Mouse (Mus musculus) hindbrain, embryonic 15.5 days (tissue): ENCODE measurements around the gene D430019H16Rik. TPM values are rescaled to one million over a fixed set of nuclear protein-coding genes. Genes with fewer than 3 reads are reported as not detected.
A peak's percentile ranks its signal among the peaks of the same experiment; 100 is the strongest.

ENCODE experiments used
- ATAC-seq: fragments of 200-750 bp; cut with Nextera tagmentation; 2 replicates; pipeline ENCODE4 v1.8.0; 2017; ENCODE audit warnings: low read depth, moderate number of reproducible peaks, moderate TSS enrichment; ENCODE audit not compliant: low FRiP score
- H3K27ac ChIP-seq: fragments of 300-500 bp; sonication (generic); replicated peaks from 2 replicates; pipeline ENCODE4 v1.5.1; 2015; ENCODE audit warnings: mild to moderate bottlenecking, inconsistent platforms
- H3K27me3 ChIP-seq: fragments of 300-500 bp; sonication (generic); 2 replicates; pipeline ENCODE4 v1.6.1; 2015; ENCODE audit warnings: control low read depth, inconsistent platforms
- H3K36me3 ChIP-seq: fragments of 300-500 bp; sonication (generic); 2 replicates; pipeline ENCODE4 v1.6.1; 2015; ENCODE audit warnings: control low read depth, inconsistent platforms
- H3K4me1 ChIP-seq: fragments of 300-500 bp; sonication (generic); replicated peaks from 2 replicates; pipeline ENCODE4 v1.6.1; 2015; ENCODE audit warnings: control low read depth, inconsistent platforms
- H3K4me2 ChIP-seq: fragments of 300-500 bp; sonication (generic); 2 replicates; pipeline ENCODE4 v1.6.1; 2015; ENCODE audit warnings: moderate library complexity, mild to moderate bottlenecking, inconsistent platforms
- H3K4me3 ChIP-seq: fragments of 300-500 bp; sonication (generic); 2 replicates; pipeline ENCODE4 v1.5.1; 2015; ENCODE audit warnings: mild to moderate bottlenecking, inconsistent platforms
- H3K9ac ChIP-seq: fragments of 300-500 bp; sonication (generic); 2 replicates; pipeline ENCODE4 v1.6.1; 2015; ENCODE audit warnings: inconsistent platforms
- H3K9me3 ChIP-seq: fragments of 300-500 bp; sonication (generic); 2 replicates; pipeline ENCODE4 v1.6.1; 2016; ENCODE audit warnings: control low read depth, inconsistent platforms
- WGBS: fragments of 180-500 bp; shearing (Covaris S2); methylation state at CpG from one replicate; pipeline ENCODE4 v1.1.7; 2015; 5-methylcytosine and 5-hydroxymethylcytosine counted together
- polyA plus RNA-seq: library from polyadenylated mRNA; unstranded; fragments of >200 nt; fragmentation: Nextera tagmentation; extraction: Ambion mirVana; gene quantifications from 2 replicates; pipeline ENCODE4 v1.2.1, GENCODE M21; 2015

Gene D430019H16Rik
- 12.3 and 12.7 TPM in 2 replicates for polyA plus RNA-seq

DNA sequence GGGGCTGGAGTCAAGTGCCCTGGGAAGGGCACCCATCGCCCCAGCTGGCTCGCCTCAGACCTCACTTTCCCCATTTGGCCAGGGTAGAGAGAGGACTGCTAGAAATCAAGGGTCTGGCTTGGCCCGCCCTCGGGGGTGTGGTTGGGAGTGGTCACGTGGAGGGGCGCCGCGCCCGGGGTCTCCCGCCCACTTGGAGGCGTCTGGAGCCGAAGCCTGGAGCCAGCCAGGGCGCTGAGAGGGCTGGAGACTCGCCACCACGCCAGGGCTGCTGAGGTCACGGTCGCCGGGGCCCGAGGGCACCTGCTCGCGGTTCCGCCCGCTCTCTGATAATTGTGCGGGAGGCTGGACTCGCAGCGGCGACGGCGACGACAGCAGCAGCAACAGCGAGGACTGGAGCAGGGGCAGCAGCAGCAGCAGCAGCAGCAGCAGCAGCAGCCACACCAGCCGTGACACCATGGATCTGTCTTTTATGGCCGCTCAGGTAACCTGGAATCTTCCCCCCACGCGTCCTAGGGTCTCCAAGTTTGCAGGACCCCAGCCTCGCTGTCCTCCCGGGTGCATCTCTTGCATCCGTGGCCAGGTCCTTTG lies at the start of gene D430019H16Rik:
TSS of gene D430019H16Rik (plus strand) at position 187 of the 588 bp plus-strand sequence.
- Histone ChIP-seq H3K27me3 (no peaks in the 10 kb centered on the region), H3K36me3 (no peaks in the 10 kb centered on the region), H3K4me1 (peaks cover 48% of the 10 kb centered on the region), H3K4me2 (peak within 1 kb of the TSS; percentile 59), H3K4me3 (peak within 1 kb of the TSS; percentile 67), H3K9me3 (no peaks in the 10 kb centered on the region), H3K9ac (peak within 1 kb of the TSS; percentile 86), H3K27ac (peak within 1 kb of the TSS; percentile 87)
- WGBS, result 0% methylated on average over 38 of the region's 38 CpGs
- ATAC-seq, result peak; percentile 88

DNA sequence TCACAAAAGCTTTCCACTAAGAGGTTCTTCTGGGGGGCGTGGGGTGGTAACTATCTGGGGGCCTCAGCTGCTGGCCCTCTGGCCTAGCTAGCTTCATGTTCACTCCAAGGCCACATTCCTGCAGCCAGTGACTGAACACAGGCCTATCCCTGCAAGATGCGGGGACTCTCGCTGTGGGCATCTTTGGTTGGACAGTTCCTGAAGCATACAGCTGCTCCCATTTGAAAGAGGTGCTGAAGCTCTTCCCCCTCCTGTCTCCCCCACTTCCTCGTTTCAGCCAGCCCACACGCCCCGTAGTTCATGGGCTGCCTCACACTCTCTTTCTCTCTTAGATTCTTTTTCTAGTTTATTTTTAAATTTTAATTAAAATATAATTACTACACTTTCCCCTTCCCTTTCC lies 47.6 kb upstream of the D430019H16Rik start:
- no peaks in the 10 kb centered on the region for H3K9me3 ChIP-seq

DNA sequence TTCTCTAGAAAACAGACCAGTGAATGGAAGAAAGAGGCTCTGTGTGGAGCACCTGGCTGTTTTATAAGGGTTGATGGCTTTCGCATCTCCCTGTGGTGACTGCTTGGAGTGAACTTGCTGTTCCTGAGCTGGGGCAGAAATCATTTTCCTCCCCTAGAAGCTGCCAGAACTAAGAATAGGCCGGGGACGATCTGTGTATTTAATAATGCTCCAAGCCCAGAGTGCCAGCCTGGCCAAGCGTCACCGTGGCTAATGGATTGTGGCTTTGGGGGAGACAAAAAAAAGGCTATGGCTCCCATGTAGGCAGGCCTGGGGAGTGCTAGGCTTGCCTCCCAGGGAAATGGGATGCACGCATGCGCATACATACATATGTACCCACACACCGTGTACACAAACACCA lies 39.7 kb upstream of the D430019H16Rik start:
- peak overlapping the region; percentile 30; the same call in 1 of the 2 replicates for H3K27ac ChIP-seq
- H3K9me3 ChIP-seq, result no peaks in the 10 kb centered on the region
- WGBS, result 67% methylated on average over 8 of the region's 8 CpGs
- no peaks in the 10 kb centered on the region for H3K36me3 ChIP-seq
- H3K4me1 ChIP-seq, result peaks cover 10% of the 10 kb centered on the region; the same call in 1 of the 2 replicates
- no peak overlapping the region for H3K4me3 ChIP-seq
- no peak overlapping the region for H3K4me2 ChIP-seq
- H3K9ac ChIP-seq, result no peak overlapping the region
- no peaks in the 10 kb centered on the region for H3K27me3 ChIP-seq
- ATAC-seq, result no peak

More for the DNA sequence above, 47.6 kb upstream of the D430019H16Rik start:
- no peak overlapping the region for H3K4me3 ChIP-seq
- no peak overlapping the region for H3K9ac ChIP-seq
- H3K27me3 ChIP-seq, result no peaks in the 10 kb centered on the region
- H3K4me1 ChIP-seq, result peaks cover 6% of the 10 kb centered on the region; the same call in 1 of the 2 replicates
- no peak for ATAC-seq
- 77% methylated on average over 6 of the region's 6 CpGs for WGBS
- H3K4me2 ChIP-seq, result no peak overlapping the region
- H3K36me3 ChIP-seq, result no peaks in the 10 kb centered on the region
- no peak overlapping the region for H3K27ac ChIP-seq

DNA sequence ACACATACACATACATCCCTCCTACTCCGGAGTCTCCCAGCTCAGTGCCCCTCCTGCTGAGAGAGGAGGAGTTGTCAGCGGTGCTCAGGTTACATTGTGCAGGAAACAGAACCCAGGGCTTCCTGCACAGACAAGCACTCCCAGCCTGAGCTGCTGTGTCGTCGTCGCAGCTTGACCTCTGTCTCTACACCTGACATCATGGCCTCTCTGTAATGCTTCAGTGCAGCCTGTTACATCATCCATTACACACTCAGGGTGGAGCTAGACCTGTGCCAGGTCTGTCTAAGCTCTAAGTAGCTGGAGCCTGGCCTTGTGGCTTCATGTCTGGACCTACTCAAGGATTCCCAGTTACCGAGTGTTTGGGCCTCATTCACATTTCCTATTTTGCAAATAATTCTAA lies 33.2 kb upstream of the D430019H16Rik start:
- no peak for ATAC-seq
- H3K4me1 ChIP-seq, result no peaks in the 10 kb centered on the region
- H3K27ac ChIP-seq, result no peak overlapping the region
- H3K9me3 ChIP-seq, result no peaks in the 10 kb centered on the region
- WGBS, result 54% methylated on average over 6 of the region's 6 CpGs
- H3K36me3 ChIP-seq, result no peaks in the 10 kb centered on the region
- no peak overlapping the region for H3K4me2 ChIP-seq
- H3K27me3 ChIP-seq, result no peaks in the 10 kb centered on the region
- H3K9ac ChIP-seq, result no peak overlapping the region
- no peak overlapping the region for H3K4me3 ChIP-seq

- Histone ChIP-seq H3K27me3 (no peaks in the 10 kb centered on the region; the same call in 1 of the 2 replicates), H3K4me1 (peaks cover 6% of the 10 kb centered on the region), H3K27ac (no peak overlapping the region), H3K36me3 (no peaks in the 10 kb centered on the region), H3K4me3 (no peak overlapping the region), H3K4me2 (no peak overlapping the region), H3K9me3 (no peaks in the 10 kb centered on the region), H3K9ac (no peak overlapping the region)
- no peak for ATAC-seq
- 80% methylated on average over 7 of the region's 7 CpGs for WGBS
Measured at GRCm38 (mm10) chr12:105426541-105426940, 27.1 kb upstream of the D430019H16Rik start.

DNA sequence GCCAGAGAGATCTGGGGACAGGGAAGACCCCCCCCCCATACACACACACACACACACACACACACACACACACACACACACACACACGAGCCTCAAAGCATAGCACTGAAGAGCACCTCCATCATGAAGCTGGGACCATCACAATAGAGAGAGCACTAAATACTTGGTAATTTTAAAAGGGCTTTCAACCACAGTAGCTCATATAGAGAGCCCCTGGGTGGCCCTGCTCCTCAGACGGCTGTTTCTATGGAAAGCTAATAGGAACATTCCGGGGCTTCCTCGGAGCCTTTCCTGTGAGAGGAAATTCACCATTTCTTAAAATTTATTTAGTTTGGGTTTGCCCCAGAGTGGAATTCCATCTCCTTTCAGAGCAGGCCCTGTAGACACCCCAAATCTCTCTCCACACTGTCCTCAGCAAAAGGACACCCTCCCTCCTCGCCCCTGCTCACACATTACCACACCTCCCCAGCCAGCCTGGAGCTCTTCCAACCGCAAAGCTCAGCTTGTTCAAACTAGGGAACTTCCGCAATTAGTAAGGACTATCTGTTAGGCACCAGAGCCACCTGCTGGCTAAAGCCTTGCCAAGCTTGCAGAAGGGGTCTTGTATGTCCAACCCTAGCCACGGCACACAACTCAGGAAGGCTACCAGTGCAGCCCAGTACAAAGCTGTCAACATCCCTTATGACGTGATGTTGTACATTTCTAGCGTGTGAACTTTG lies 26.5 kb upstream of the D430019H16Rik start:
- Histone ChIP-seq H3K36me3 (no peaks in the 10 kb centered on the region), H3K27me3 (no peaks in the 10 kb centered on the region; the same call in 1 of the 2 replicates), H3K9me3 (no peaks in the 10 kb centered on the region), H3K9ac (no peak overlapping the region), H3K4me2 (0 out of 2 replicates have a peak overlapping the region, but pooled peaks have one; percentile 31), H3K4me1 (peaks cover 6% of the 10 kb centered on the region), H3K27ac (no peak overlapping the region), H3K4me3 (no peak overlapping the region)
- peak; percentile 88 for ATAC-seq
- 31% methylated on average over 10 of the region's 10 CpGs for WGBS

GRCm38 (mm10) chr12:105431872-105432271 lies 21.8 kb upstream of the D430019H16Rik start:
- no peaks in the 10 kb centered on the region for H3K27me3 ChIP-seq
- no peak overlapping the region for H3K27ac ChIP-seq
- no peak overlapping the region for H3K4me3 ChIP-seq
- H3K9me3 ChIP-seq, result no peaks in the 10 kb centered on the region
- H3K9ac ChIP-seq, result no peak overlapping the region
- 52% methylated on average over 3 of the region's 3 CpGs for WGBS
- no peak for ATAC-seq
- H3K4me1 ChIP-seq, result peaks cover 5% of the 10 kb centered on the region
- H3K4me2 ChIP-seq, result no peak overlapping the region
- no peaks in the 10 kb centered on the region for H3K36me3 ChIP-seq

- Histone ChIP-seq H3K27ac (no peak overlapping the region), H3K4me1 (no peaks in the 10 kb centered on the region), H3K4me2 (no peak overlapping the region), H3K4me3 (no peak overlapping the region), H3K27me3 (no peaks in the 10 kb centered on the region), H3K9me3 (no peaks in the 10 kb centered on the region), H3K9ac (no peak overlapping the region), H3K36me3 (no peaks in the 10 kb centered on the region)
- 70% methylated on average over 3 of the region's 3 CpGs for WGBS
- no peak for ATAC-seq
Measured at GRCm38 (mm10) chr12:105432807-105433206, 20.8 kb upstream of the D430019H16Rik start.

DNA sequence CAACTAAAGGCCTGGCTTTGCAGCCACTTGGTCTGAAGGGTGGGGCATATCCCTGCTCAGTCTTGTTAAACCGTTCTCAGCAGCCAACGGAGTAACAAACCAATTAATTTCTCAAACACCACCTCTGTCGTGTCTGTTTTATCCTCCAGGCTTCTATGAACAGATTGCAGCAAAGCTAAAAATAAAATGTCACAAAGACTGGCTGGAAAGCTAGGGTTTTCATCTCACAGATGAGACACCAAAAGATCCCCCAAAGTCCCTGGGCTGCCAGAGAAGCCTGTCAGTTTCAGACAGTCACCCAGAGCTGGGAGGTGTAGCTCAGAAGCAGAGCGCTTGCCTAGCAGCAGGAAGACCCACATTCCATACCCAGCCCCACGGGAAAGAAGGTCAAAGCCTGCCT lies 15.4 kb upstream of the D430019H16Rik start:
- Histone ChIP-seq H3K27me3 (no peaks in the 10 kb centered on the region), H3K4me1 (no peaks in the 10 kb centered on the region), H3K36me3 (no peaks in the 10 kb centered on the region), H3K9me3 (no peaks in the 10 kb centered on the region), H3K4me3 (no peak overlapping the region), H3K9ac (no peak overlapping the region), H3K4me2 (no peak overlapping the region), H3K27ac (no peak overlapping the region)
- 46% methylated on average over 5 of the region's 5 CpGs for WGBS
- no peak for ATAC-seq

GRCm38 (mm10) chr12:105439976-105440375 lies 13.7 kb upstream of the D430019H16Rik start:
- Histone ChIP-seq H3K4me3 (no peak overlapping the region), H3K9me3 (no peaks in the 10 kb centered on the region), H3K36me3 (no peaks in the 10 kb centered on the region), H3K27me3 (no peaks in the 10 kb centered on the region), H3K27ac (no peak overlapping the region), H3K9ac (no peak overlapping the region), H3K4me1 (no peaks in the 10 kb centered on the region), H3K4me2 (no peak overlapping the region)
- ATAC-seq, result no peak
- WGBS, result 80% methylated on average over 6 of the region's 6 CpGs

DNA sequence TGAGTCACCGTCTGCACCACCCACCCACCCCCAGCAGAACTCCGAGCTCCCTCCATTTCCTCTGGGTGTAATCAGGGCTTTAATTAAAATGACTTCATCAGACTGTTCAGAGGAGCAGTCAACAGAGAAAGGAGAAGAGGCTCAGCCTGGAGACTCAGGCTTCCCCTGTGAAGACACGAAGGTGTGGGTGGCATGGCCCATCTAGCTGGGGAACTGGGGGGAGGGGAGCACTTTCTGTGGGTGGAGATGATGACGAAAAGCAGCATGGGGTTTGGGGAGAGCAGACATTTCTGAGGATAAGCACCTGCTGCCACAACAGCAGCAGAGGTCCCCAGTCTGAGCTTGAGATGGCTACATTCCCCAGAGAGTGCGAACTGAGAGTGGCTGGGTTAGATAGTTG lies 10.1 kb upstream of the D430019H16Rik start:
- no peak overlapping the region for H3K9ac ChIP-seq
- 61% methylated on average over 5 of the region's 5 CpGs for WGBS

DNA sequence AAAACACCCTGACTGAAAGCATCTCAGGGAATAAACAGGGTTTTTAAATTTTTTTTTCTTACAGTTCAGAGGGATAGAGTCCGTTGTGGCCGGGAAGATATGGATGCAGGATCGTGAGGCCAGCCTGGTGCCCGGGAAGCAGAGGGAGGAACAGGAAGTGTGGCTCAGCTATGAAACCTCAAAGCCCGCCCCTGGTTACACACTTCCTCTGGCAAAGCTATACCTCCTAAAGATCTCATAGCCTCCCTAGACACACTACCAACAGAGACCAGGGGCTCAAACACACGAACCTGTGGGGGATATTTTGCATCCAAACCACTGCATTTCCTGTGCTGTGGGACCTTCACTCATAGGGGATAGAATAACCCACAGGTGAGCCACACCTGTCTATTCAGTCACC lies 7.9 kb upstream of the D430019H16Rik start:
- Histone ChIP-seq H3K27me3 (no peaks in the 10 kb centered on the region), H3K4me1 (no peaks in the 10 kb centered on the region), H3K4me3 (no peak overlapping the region), H3K36me3 (no peaks in the 10 kb centered on the region), H3K9ac (no peak overlapping the region), H3K4me2 (no peak overlapping the region), H3K9me3 (no peaks in the 10 kb centered on the region), H3K27ac (no peak overlapping the region)
- 77% methylated on average over 6 of the region's 6 CpGs for WGBS
- ATAC-seq, result no peak

More for the DNA sequence above, 10.1 kb upstream of the D430019H16Rik start:
- no peaks in the 10 kb centered on the region for H3K27me3 ChIP-seq
- no peaks in the 10 kb centered on the region for H3K4me1 ChIP-seq
- H3K9me3 ChIP-seq, result no peaks in the 10 kb centered on the region
- H3K36me3 ChIP-seq, result no peaks in the 10 kb centered on the region
- no peak overlapping the region for H3K4me2 ChIP-seq
- no peak overlapping the region for H3K27ac ChIP-seq
- ATAC-seq, result no peak
- H3K4me3 ChIP-seq, result no peak overlapping the region
